Mouse (Mus musculus) G1E (cell line): Measurements from ENCODE around the gene Vsx2.

Experiments
- CTCF ChIP-seq: IDR thresholded peaks from 2 replicates; pipeline ENCODE4 v1.5.1; 2012; ENCODE audit warnings: low read depth, low read length, inconsistent platforms, mixed read lengths
- GATA1 ChIP-seq: IDR thresholded peaks from 2 replicates; pipeline ENCODE4 v1.6.1; 2012; ENCODE audit warnings: borderline replicate concordance, low read length, inconsistent platforms, mixed read lengths

GRCm38 (mm10) chr12:84546028-84546427, 23.5 kb upstream of the Vsx2 start:
- TF ChIP-seq CTCF: peak; percentile 99
- no peak for TF ChIP-seq GATA1
